Mouse (Mus musculus) megakaryocyte-erythroid progenitor cell, adult 5-6 weeks (primary cell): Measurements from ENCODE around the gene Pdcd5. TPM values are rescaled to one million over a fixed set of nuclear protein-coding genes. Genes with fewer than 3 reads are reported as not detected.

Experiments used
- ATAC-seq: replicated peaks from 2 replicates; pipeline ENCODE4 v1.8.0; 2016; ENCODE audit warnings: mild to moderate bottlenecking, inconsistent platforms; ENCODE audit not compliant: severe bottlenecking, poor library complexity, low FRiP score, low TSS enrichment
- total RNA-seq, 2 experiments: library from RNA; stranded (forward) in 1 of 2; stranded (reverse) in 1 of 2; fragments of 200-1000, 215-1000 nt in 1 of 2; fragments of >200 nt in 1 of 2; fragmentation: Nextera tagmentation in 1 of 2; gene quantifications; 2 replicates each; pipeline ENCODE4 v1.2.3; 2014 to 2017

Gene Pdcd5
- total RNA-seq (2014; fragmentation: Nextera tagmentation) (208 and 214 TPM in 2 replicates), total RNA-seq (2017) (145 and 165 TPM in 2 replicates)

DNA sequence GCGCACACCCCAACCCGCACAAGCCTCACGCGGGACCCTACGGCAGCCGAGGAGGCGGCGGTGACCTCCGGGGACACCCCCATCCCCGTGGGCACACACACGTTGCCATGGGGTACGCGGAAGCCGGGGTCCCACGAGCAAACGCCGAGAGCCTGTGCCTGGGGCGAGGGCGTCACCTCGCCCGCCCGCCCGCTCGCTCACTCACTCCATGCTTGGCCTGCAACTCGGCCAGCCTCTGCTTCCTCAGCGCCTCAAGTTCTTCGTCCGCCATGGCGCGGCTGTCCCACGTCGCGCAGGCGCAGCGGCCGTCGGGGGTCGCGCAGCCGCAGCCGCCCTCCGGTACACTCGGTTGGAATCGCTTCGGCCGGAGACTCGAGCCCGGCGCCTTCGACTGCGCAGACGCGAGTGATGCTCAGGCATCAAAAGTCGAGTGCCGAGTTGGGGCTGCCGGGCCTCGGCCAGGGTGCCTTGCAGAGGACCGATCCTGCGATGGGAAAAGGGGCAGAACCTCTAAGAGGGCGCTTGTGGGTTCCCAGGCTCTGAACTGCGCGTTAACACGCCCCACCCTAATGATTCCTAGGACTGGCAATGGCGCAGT is at the start of gene Pdcd5:
Gene Pdcd5, minus strand, starts transcription at position 421 of the 598 bp plus-strand sequence.
- ATAC-seq: peak; percentile 72

GRCm38 (mm10) chr7:35692641-35693040 is 45.3 kb upstream of the Pdcd5 start:
- ATAC-seq: no peak

GRCm38 (mm10) chr7:35692117-35692516 is 44.8 kb upstream of the Pdcd5 start:
- ATAC-seq: no peak

DNA sequence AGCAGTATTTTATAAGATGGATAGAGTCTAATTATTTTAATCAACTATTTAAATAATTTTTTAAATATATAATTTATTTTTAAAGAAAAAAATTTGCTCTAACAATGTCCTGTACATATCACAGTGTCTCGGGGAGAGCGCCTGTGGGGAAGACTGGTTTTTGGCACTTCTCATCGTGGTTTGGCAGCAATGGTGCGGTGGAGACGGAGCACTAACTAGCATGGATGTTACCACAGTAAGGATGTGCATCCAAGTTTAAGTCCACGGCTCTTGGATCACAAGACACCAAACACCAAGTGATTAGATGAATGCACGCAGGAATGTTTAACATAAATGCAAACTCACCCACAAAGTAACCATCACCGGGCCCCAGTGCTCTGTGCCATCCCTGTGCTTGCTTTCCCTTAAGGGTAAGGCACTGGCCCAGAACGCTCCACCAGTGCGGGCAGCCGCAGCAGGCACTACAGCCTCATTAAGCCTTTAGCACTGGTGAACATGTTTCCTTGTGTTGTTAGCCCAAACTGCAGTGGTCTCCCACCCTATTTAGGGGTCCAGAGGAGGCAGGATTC is 41.5 kb upstream of the Pdcd5 start:
- no peak for ATAC-seq

- ATAC-seq: no peak
These were observed 41.0 kb upstream of the Pdcd5 start for GRCm38 (mm10) chr7:35688276-35688675.

GRCm38 (mm10) chr7:35687229-35687628 is 39.9 kb upstream of the Pdcd5 start:
- no peak for ATAC-seq

DNA sequence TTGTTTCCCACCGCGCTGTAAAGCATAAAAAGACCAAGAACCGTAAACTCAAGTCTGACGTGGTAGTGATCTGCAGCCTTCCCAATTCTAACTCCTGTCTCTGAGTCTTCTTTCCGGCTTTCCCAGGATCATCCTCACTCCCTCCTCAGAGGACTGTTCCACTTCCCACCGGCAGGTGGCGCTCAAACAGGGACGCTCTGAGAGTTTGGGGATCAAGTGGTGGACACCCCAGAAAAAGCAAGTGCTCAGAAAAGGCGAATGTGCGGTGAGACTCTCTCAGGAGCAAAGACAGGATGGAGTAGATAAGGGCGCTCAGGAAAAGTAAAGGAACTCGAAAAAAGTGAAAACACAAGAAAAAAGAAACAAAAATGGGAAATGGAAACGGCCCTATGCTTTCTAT is 39.4 kb upstream of the Pdcd5 start:
- peak; percentile 70 for ATAC-seq

GRCm38 (mm10) chr7:35686216-35686615 is 38.9 kb upstream of the Pdcd5 start:
- ATAC-seq: no peak

- ATAC-seq: no peak
These were observed 36.2 kb upstream of the Pdcd5 start for GRCm38 (mm10) chr7:35683409-35684122.

GRCm38 (mm10) chr7:35681559-35681958 is 34.2 kb upstream of the Pdcd5 start:
- ATAC-seq: no peak

DNA sequence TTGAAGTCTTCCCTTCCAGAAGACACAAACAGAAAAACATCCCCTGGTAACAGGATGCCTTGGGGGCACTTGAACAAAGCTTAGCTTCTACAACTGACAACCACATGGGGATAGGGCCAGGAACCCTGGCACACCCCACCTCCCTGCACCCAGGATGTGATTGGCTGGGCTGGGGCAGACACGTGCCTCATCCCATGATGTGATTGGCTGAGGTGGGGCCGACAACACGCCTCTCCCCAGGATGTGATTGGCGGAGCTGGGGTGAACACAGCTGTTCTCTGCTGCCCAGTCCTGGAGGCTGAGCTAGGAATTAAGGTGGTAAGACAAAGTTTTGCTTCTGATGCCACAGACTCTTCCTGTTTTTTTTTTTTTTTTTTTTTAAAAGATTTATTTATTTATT is 31.7 kb upstream of the Pdcd5 start:
- no peak for ATAC-seq

DNA sequence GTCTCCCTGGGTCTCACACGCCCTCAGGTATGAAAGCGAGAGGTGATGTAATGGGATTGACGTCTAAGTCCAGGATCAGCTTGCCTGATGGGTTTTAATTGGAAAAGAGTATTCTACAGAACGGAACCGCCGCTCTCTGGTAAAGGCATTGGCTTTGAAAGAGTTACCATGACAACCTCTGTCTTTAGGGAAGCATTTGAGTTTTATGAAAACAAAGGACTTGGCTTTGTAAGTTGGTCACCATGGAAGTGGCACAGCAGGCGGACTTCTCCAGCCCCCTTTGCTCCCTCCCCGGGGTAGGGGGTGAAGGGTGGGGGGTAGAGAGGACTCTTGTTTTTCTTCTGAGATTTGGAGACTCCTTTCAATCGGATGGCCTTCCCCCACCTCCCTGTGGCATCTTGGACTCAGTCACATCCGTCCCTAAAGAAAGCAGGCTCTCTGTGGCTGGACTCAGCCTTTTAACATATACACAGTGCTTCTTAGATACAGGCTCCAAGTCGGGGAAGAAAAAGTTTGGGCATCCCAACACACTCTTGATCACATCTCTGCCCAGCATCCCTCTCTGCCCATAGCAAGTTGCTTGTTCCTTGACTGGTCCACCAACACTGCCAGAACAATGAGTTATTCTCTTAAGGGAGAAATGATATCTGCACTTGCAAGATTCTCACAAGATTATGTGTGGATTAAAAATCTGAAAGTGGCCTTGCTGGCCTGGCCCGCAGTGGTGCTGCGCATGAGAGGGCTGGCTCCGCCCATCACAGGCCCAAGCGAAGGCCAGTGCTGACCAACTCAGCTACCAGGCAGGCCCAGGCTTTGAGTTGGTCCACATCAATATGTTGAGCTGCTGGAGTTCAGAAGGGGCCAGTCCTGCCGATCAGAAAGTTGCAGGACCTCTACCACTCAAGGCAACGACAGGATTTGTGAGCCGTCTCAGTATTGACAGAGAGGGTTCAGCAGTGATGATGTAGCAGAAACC is 21.0 kb upstream of the Pdcd5 start:
- ATAC-seq: no peak

DNA sequence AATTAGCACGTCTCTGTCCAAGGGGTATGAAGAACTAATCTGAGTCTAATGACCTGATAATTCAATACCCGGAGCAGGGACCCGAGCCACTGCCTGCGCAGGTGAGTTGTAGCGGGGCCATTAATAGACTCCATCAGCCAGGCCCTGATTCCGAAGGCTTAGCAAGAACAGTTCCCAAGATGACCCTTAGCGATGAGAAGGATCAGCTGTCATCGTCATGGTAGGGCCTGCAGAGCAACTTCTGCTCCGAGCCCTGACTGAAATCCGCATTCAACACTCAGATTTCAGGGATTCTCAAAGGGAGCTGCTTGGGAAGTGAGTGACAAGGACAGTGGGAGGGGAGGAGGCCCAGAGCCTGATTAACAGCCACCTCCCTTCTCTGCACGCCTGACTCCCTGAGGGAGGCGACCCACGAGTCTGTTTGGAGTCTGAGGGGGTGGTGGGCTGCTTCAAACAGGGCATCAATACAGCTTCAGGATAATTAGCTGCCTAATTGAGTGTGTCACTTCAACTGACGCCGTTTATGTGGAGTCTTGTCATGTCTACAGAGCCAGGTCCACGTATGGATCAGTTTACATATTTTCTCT is 16.6 kb upstream of the Pdcd5 start:
- no peak for ATAC-seq

DNA sequence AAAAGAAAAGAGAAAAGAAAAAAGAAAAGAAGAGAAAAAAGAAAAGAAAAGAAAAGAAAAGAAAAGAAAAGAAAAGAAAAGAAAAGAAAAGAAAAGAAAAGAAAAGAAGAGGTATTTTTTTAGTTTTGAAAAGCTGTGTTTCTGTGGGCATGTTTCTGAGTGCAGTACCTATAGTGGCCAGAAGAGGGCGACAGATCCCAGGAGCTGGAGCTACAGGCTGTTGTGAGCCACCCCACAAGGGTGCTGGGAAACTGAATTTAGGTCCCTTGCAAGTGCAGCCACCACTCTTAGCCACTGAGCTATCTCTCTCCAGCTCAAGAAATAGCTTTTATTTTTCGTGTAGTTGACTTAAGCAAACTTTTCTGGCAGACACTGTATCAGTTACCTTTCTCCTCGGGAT is 11.9 kb upstream of the Pdcd5 start:
- peak; percentile 57; the same call in 1 of the 2 replicates for ATAC-seq

DNA sequence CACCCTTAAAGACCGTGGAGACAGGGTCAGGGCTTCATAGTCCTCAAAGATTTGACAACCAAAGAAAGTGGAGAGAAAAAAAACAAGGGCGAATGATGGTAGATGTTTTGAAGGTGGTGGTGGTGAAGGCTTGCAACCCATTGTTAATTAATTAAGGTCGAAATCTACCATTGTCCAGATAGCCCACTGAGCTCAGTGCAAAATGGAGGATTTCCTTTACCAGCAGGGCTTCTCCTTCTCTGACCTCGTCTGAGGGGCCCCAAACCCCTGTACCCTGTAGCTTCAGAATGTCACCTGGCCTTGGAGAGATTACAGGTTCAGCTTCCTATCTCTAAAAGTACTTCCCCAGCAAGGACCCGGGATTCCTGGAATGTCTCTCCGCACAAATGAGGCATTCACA is 10.5 kb upstream of the Pdcd5 start:
- no peak for ATAC-seq

GRCm38 (mm10) chr7:35651583-35652270 is 4.4 kb upstream of the Pdcd5 start:
- no peak for ATAC-seq

GRCm38 (mm10) chr7:35650716-35651410 is 3.5 kb upstream of the Pdcd5 start:
- ATAC-seq: no peak

GRCm38 (mm10) chr7:35649071-35649470 is 1.8 kb upstream of the Pdcd5 start:
- ATAC-seq: peak; percentile 87
